Mouse (Mus musculus) heart, embryonic 11.5 days (tissue): ENCODE measurements at regions not wholly inside any gene's neighbourhood (a gene's known extent, or its start where the extent isn't known, plus 50 kb on each side); places are given as distances from the start of the nearest gene placed in this dataset.

Experiments used
- ATAC-seq: fragments of 200-750 bp; cut with Nextera tagmentation; replicated peaks from 2 replicates; pipeline ENCODE4 v1.8.0; 2017; ENCODE audit warnings: moderate library complexity; ENCODE audit not compliant: insufficient number of reproducible peaks, low FRiP score, low TSS enrichment
- H3K27ac ChIP-seq: fragments of 300-500 bp; sonication (generic); 2 replicates; pipeline ENCODE4 v1.5.1; 2014; ENCODE audit warnings: mild to moderate bottlenecking, low read depth, low read length
- H3K27me3 ChIP-seq: fragments of 300-500 bp; sonication (generic); 2 replicates; pipeline ENCODE4 v1.6.1; 2014; ENCODE audit warnings: mild to moderate bottlenecking, low read length, mixed read lengths; ENCODE audit not compliant: control insufficient read depth, insufficient read depth
- H3K36me3 ChIP-seq: fragments of 300-500 bp; sonication (generic); 2 replicates; pipeline ENCODE4 v1.6.1; 2014; ENCODE audit warnings: mild to moderate bottlenecking, low read length, moderate library complexity, mixed read lengths; ENCODE audit not compliant: control insufficient read depth, insufficient read depth
- H3K4me1 ChIP-seq: fragments of 300-500 bp; sonication (generic); 2 replicates; pipeline ENCODE4 v1.6.1; 2014; ENCODE audit warnings: low read length; ENCODE audit not compliant: control insufficient read depth, insufficient read depth
- H3K4me2 ChIP-seq: fragments of 300-500 bp; sonication (generic); 2 replicates; pipeline ENCODE4 v1.6.1; 2014; ENCODE audit warnings: mild to moderate bottlenecking, moderate library complexity
- H3K4me3 ChIP-seq: fragments of 300-500 bp; sonication (generic); 2 replicates; pipeline ENCODE4 v1.5.1; 2014; ENCODE audit warnings: low read depth, low read length
- H3K9ac ChIP-seq: fragments of 300-500 bp; sonication (generic); 2 replicates; pipeline ENCODE4 v1.6.1; 2014; ENCODE audit warnings: mild to moderate bottlenecking, low read depth, low read length, moderate library complexity
- H3K9me3 ChIP-seq: fragments of 300-500 bp; sonication (generic); replicated peaks from 2 replicates; pipeline ENCODE4 v1.6.1; 2016; ENCODE audit warnings: low read length; ENCODE audit not compliant: control insufficient read depth
- WGBS: fragments of 180-500 bp; shearing (Covaris S2); extraction: QIAGEN DNeasy Blood & Tissue Kit; methylation state at CpG from one replicate; pipeline ENCODE4 v1.1.7; 2014; ENCODE audit not compliant: insufficient replicate concordance; 5-methylcytosine and 5-hydroxymethylcytosine counted together

GRCm38 (mm10) chr13:111940275-111940674 is 131.5 kb upstream of the Map3k1 start:
- H3K27me3 ChIP-seq = no peaks in the 10 kb centered on the region
- H3K9ac ChIP-seq = no peak overlapping the region
- H3K36me3 ChIP-seq = no peaks in the 10 kb centered on the region
- WGBS = 88% methylated on average over 4 of the region's 4 CpGs
- no peaks in the 10 kb centered on the region for H3K9me3 ChIP-seq
- no peak for ATAC-seq
- H3K27ac ChIP-seq = no peak overlapping the region
- peaks cover 13% of the 10 kb centered on the region for H3K4me1 ChIP-seq
- H3K4me2 ChIP-seq = no peak overlapping the region
- H3K4me3 ChIP-seq = no peak overlapping the region

GRCm38 (mm10) chr13:111940796-111941513 is 132.2 kb upstream of the Map3k1 start:
- 58% methylated on average over 6 of the region's 6 CpGs for WGBS

GRCm38 (mm10) chr13:111941946-111942345 is 133.2 kb upstream of the Map3k1 start:
- no peak for ATAC-seq
- H3K4me1 ChIP-seq = peaks cover 5% of the 10 kb centered on the region

More at GRCm38 (mm10) chr13:111940796-111941513, 132.2 kb upstream of the Map3k1 start:
- Histone ChIP-seq H3K4me1 (peaks cover 12% of the 10 kb centered on the region), H3K27ac (no peak overlapping the region), H3K9me3 (no peaks in the 10 kb centered on the region), H3K4me2 (no peak overlapping the region), H3K9ac (no peak overlapping the region), H3K27me3 (no peaks in the 10 kb centered on the region), H3K4me3 (no peak overlapping the region), H3K36me3 (no peaks in the 10 kb centered on the region)
- peak; percentile 50; the same call in 1 of the 2 replicates for ATAC-seq

GRCm38 (mm10) chr13:111943392-111944088 is 134.7 kb upstream of the Map3k1 start:
- 58% methylated on average over 15 of the region's 15 CpGs for WGBS
- H3K9me3 ChIP-seq = no peaks in the 10 kb centered on the region
- no peak overlapping the region for H3K4me3 ChIP-seq
- no peaks in the 10 kb centered on the region for H3K27me3 ChIP-seq
- H3K4me2 ChIP-seq = no peak overlapping the region
- peaks cover 5% of the 10 kb centered on the region; the same call in 1 of the 2 replicates for H3K4me1 ChIP-seq
- H3K36me3 ChIP-seq = no peaks in the 10 kb centered on the region
- no peak; the same call in 1 of the 2 replicates for ATAC-seq
- no peak overlapping the region for H3K9ac ChIP-seq
- H3K27ac ChIP-seq = no peak overlapping the region

More at GRCm38 (mm10) chr13:111941946-111942345, 133.2 kb upstream of the Map3k1 start:
- Histone ChIP-seq H3K27ac (no peak overlapping the region), H3K36me3 (no peaks in the 10 kb centered on the region), H3K9me3 (no peaks in the 10 kb centered on the region), H3K4me3 (no peak overlapping the region), H3K27me3 (no peaks in the 10 kb centered on the region), H3K4me2 (no peak overlapping the region), H3K9ac (no peak overlapping the region)
- 91% methylated on average over 4 of the region's 4 CpGs for WGBS

GRCm38 (mm10) chr13:111944089-111944406 is 135.3 kb upstream of the Map3k1 start:
- Histone ChIP-seq H3K4me2 (no peak overlapping the region), H3K4me1 (peaks cover under 1% of the 10 kb centered on the region; the same call in 1 of the 2 replicates), H3K36me3 (no peaks in the 10 kb centered on the region), H3K27ac (no peak overlapping the region), H3K27me3 (no peaks in the 10 kb centered on the region), H3K9ac (no peak overlapping the region), H3K9me3 (no peaks in the 10 kb centered on the region), H3K4me3 (no peak overlapping the region)
- no peak for ATAC-seq
- WGBS = 15% methylated on average over 5 of the region's 5 CpGs

- Histone ChIP-seq H3K4me1 (no peaks in the 10 kb centered on the region), H3K27me3 (no peaks in the 10 kb centered on the region), H3K27ac (no peak overlapping the region), H3K9me3 (no peaks in the 10 kb centered on the region), H3K36me3 (no peaks in the 10 kb centered on the region), H3K4me2 (no peak overlapping the region), H3K9ac (no peak overlapping the region), H3K4me3 (no peak overlapping the region)
- ATAC-seq = no peak
- 77% methylated on average over 4 of the region's 4 CpGs for WGBS
Observed at GRCm38 (mm10) chr13:111946271-111946670, 137.5 kb upstream of the Map3k1 start.

- Histone ChIP-seq H3K4me1 (no peaks in the 10 kb centered on the region), H3K4me3 (no peak overlapping the region), H3K27me3 (no peaks in the 10 kb centered on the region), H3K9me3 (no peaks in the 10 kb centered on the region), H3K9ac (no peak overlapping the region), H3K4me2 (no peak overlapping the region), H3K36me3 (no peaks in the 10 kb centered on the region), H3K27ac (no peak overlapping the region)
- ATAC-seq = no peak
- WGBS = 89% methylated on average over 8 of the region's 8 CpGs
Observed at GRCm38 (mm10) chr13:111946811-111947210, 138.0 kb upstream of the Map3k1 start.

GRCm38 (mm10) chr13:111948395-111948794 is 139.6 kb upstream of the Map3k1 start:
- no peak for ATAC-seq
- H3K27me3 ChIP-seq = no peaks in the 10 kb centered on the region
- 69% methylated on average over 3 of the region's 3 CpGs for WGBS

More at GRCm38 (mm10) chr13:111948395-111948794, 139.6 kb upstream of the Map3k1 start:
- Histone ChIP-seq H3K4me1 (no peaks in the 10 kb centered on the region), H3K27ac (no peak overlapping the region), H3K9me3 (no peaks in the 10 kb centered on the region), H3K9ac (no peak overlapping the region), H3K4me3 (no peak overlapping the region), H3K36me3 (no peaks in the 10 kb centered on the region), H3K4me2 (no peak overlapping the region)
